Mouse (Mus musculus) lung, postnatal 10 days (tissue): ENCODE measurements around the gene Dctn1.

Experiments
- DNase-seq: peaks from one replicate; pipeline ENCODE4 v3.0.0; 2021

The Dctn1 gene

GRCm38 (mm10) chr6:83136881-83137575, 28.7 kb upstream of the Dctn1 start:
- peak; percentile 87 for DNase-seq

DNA sequence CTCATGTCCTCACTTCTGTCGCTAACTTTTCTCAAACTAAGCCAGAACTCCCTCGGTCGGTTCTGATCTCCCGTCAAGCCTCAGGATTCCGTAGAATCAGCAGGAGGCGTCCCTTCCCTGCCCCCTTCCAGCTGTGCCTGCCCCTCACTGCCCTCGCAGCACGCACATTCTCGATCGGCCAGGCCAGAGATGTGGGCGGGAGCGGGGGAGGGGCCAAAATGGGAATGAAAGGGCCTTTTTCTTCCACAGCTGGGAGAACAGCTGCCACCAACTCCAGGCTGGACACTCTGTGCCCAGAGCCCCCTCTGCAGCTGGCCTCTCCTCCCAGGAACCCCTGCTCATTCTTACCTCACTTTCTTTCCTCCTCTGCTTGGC, 28.2 kb upstream of the Dctn1 start:
- DNase-seq = peak; percentile 97

- DNase-seq = peak; percentile 62
Measured at GRCm38 (mm10) chr6:83138056-83138455, 27.7 kb upstream of the Dctn1 start.

- DNase-seq = no peak
Measured at GRCm38 (mm10) chr6:83140044-83140443, 25.7 kb upstream of the Dctn1 start.

GRCm38 (mm10) chr6:83141636-83142035, 24.1 kb upstream of the Dctn1 start:
- DNase-seq = peak; percentile 46

DNA sequence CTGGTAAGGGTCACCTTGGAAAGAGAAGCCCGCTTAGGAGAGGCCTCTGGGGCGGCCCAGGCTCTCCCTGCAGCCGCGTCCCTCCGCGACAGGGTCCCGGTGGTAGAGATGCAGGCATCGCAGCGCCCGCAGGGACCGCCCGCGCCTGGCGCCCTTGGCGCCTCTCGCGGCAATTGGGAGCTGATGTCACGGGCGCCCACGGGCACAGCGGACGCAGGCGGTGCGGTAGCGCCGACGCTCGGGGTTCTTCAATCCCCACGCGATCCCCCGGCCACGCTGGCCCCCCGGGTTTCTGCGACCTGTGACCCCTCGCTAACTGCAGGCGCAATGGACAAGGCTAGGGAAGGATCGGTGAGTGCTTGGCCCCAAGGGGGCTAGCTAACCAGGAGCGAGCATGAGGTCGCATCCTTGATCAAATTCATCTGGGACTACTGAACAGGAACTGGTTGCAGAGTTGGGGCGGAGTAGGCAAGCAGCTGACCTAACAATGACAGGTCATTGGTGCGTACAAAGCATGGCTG, 23.4 kb upstream of the Dctn1 start:
- DNase-seq = no peak

- DNase-seq = no peak
Measured at GRCm38 (mm10) chr6:83142886-83143285, 22.8 kb upstream of the Dctn1 start.

- DNase-seq = no peak
Measured at GRCm38 (mm10) chr6:83145209-83145608, 20.5 kb upstream of the Dctn1 start.

GRCm38 (mm10) chr6:83145805-83146204, 19.9 kb upstream of the Dctn1 start:
- DNase-seq = no peak

DNA sequence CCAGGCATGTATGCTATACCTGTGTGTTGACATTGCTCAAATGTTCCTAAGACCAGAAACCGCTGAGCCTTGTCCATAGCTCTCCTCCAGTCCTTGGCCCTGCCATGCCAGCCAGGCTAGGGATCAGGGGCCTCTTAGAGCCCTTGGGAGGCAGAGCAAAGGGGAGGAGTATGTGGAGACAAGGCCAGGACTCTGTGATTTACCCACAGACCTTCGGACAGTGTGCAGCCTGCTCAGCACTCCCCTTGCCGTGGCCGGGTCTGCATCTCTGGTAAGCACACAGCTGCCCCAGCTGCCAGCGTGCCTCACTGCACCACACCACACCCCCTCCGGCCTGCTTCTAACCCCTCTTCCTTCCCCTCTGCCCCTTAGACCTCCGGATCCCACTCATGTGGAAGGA, 18.4 kb upstream of the Dctn1 start:
- DNase-seq = no peak

DNA sequence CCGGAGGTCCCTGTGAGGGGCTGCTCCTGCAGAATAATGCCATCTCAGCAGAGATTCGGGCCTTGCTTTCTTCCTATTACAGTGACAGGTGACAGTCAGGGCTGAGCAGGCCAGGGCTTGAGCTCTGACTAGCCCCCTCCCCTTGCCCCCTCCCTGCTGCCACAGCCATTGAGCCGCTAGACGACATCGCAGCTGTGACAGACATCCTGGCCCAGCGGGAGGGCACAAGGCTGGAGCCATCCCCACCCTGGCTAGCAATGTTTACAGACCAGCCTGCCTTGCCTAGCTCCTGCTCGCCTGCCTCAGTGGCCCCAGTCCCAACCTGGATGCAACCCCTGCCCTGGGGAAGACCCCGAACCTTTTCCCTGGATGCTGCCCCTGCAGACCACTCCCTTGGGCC, 14.0 kb upstream of the Dctn1 start:
- no peak for DNase-seq

GRCm38 (mm10) chr6:83153038-83153437, 12.7 kb upstream of the Dctn1 start:
- no peak for DNase-seq

GRCm38 (mm10) chr6:83153485-83153884, 12.2 kb upstream of the Dctn1 start:
- DNase-seq = no peak

DNA sequence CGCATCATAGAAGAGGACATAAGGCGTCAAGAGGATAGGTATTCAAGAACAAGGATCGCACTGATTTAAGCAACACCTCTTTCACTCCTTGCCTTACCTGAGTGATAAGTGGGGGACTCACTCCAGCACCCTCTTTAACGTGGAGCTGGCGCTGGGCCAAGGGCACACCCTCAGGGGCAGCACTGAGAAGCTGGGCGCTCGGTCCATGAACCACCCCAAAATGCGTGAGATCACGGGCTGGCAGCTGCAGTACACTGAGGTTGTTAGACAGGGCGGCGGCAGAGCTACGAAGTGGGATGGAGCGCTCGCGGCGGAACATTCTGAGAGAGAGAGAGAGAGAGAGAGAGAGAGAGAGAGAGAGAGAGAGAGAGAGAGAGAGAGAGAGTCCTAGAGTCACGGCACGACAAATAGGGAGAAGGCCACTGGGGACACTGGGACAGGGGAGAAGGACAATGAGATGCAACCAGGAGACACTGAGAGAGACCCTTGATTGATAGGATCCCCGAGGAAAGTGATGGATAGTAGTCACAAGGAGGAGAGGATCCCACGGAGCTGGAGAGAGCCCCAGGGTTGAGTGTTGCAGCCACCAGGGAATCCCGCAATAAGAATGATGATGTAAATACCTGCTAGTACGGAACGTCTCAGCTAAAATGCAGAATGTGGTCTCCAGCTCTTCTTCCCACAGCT, 10.0 kb upstream of the Dctn1 start:
- DNase-seq = peak; percentile 33

DNA sequence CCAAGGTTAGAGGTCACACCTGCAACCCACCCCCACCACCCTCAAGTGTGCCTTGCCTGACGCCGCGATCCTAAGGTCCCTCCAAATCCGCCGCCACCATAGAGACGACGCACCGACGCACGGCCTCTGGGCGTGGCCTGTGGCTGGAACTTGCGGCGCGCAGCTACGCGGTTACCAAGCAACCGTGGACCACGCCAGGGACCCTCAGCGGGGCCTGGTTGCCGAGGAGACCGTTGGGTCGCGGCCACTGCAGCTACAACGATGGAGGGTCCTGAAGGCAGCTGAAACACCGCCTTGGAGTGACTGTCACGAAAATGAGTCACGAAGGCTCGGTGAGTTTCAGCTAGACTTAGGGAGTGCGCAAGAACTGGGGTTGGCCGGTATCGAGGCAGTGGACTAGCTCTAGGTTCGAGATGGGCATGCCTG, 9.4 kb upstream of the Dctn1 start, which contains the start of the genes Wdr54 and 1700003E16Rik:
Gene Wdr54, minus strand, starts transcription at position 139 of the 426 bp plus-strand sequence.
Gene 1700003E16Rik, plus strand, starts transcription at position 146 of the 426 bp plus-strand sequence.
- peak; percentile 70 for DNase-seq

DNA sequence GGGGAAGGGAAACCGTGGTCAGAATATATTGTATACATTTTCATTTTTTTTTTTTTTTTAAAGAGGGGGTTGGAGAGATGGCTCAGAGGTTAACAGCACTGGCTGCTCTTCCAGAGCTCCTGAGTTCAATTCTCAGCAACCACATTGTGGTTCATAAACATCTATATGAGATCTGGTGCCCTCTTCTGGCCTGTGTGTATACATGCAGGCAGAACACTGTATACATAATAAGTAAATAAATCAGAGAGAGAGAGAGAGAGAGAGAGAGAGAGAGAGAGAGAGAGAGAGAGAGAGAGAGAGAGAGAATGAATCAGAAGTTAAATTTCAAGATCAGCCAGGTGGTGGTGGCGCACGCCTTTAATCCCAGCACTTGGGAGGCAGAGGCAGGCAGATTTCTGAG, 6.3 kb upstream of the Dctn1 start:
- peak; percentile 69 for DNase-seq

DNA sequence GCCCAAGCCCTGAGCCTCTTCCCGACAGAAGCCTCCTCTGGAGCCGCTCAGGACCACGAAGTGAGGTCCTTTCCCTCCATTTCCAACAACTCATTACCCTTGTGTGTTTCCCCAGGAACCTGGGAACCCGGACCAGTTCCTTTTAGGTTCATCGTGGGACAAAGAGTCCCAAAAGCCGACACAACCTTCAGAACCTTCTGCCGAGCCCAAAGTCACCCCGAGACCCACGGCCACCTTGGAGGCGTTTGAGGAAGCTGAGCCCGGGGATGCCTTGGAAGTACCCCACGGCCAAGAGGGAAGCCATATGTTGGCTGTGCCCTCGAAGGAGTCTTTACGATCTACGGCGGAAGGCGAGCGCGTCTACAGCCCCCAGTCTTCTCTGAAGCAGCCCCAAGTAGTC, 4.3 kb upstream of the Dctn1 start:
- no peak for DNase-seq

DNA sequence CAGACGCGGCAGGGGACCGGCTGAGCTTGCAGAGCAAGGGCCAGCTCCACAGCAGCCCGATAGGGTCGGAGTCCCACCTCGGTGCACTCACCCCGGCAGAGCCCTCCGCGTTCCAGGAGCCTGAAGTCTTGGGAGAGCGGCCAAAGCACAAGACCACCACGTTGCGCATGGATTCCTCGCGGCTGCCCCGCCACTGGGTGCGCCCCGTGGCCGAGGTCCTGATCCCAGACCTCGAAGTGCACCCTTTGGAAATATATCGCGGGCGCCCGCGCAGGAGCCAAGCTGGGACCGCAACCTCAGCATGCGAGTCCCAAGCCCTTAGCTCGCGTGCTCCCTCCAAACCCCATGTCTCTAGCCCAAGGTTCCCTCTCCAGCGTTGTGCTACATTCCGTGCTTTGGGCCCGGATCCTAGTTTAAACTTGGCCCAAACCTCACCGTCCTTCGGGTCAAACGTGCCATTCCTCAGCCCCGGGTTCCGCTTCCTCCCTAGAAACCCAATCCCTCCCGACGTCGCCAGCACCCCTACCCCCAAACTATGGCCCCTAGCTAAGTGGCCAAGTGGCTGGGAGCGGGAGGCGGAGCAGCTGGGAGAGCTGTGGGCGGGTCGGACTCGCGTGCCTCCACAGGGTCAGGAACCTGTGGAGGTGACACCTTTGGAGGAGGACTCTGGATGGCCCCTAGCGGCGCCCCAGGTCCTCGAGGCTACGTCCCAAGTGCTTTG, 3.6 kb upstream of the Dctn1 start:
- DNase-seq = peak; percentile 66

GRCm38 (mm10) chr6:83162701-83163100, 3.0 kb upstream of the Dctn1 start:
- peak; percentile 75 for DNase-seq

DNA sequence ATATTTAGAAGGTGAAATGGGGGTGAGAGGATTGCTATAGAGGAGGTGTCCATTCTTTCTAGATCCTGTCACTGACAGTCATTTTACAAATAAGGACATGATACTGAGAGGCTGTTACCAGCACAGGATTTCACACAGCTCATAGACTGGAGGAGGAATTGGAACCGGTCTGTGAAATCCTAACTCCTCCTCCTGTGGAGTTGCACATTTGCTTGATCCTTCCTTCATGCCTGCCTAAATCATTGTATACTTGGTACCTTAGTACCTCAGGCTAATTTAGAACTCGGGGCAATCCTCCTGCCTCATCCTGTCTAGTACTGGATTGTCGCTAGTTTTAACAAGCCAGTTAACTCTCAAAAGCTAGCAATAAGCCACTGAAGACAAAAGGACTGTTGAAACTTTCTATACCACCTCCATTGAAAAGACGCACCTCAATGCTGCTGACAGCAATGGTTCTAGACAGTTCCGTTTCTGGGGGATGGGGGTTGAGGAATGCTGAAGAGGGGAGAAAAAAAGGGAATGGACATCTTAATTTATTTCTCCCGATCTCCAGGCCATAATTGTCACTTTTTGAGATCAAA, 604 bp upstream of the Dctn1 start:
- DNase-seq = no peak

GRCm38 (mm10) chr6:83166243-83166630, 517 bp downstream of the Dctn1 start:
- no peak for DNase-seq

DNA sequence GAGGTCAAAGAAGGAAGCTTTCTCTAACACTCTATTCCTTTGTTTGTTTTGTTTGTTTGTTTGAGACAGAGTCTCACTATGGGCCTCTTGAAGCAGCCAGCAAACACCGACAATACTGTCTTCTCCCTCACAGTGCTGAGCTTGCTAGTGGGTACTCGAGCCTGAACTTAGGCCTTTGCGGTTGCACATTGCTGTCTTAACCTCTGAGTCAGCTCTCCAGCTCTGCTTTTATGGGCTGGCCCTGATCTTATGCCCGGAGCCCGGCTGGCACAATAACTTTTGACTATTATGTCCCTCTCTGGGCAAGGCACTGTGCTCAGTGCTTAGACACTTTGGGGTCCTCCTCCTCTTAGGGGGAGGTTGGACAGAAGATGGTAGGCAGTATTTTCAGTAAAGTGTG, 4.2 kb downstream of the Dctn1 start:
- no peak for DNase-seq

DNA sequence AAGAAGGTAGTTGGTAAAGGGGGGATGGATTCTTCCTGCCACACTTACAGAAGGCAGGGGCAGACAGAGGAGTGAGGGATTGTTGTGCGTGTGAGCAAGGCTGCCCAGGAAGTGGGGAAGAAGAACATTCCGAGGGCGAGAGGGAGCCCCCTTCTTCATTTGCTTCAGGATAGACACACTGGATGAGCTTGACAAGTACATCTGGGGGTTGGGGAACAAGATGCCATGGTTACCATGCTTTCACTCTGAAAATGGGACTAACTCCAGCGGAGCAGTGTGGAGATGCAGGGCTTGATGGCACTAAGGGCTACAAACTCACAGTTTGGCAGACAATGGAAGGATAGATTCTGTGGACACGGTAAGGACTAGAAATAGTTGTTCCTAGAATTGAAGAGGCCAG, 5.3 kb downstream of the Dctn1 start:
- no peak for DNase-seq
